Mouse (Mus musculus): ENCODE data around the gene Dut. TPM values are rescaled to one million over a fixed set of nuclear protein-coding genes. Genes with fewer than 3 reads are reported as not detected.

Gene Dut
- polyA plus RNA-seq, 1 experiment, result 15.1 TPM

DNA sequence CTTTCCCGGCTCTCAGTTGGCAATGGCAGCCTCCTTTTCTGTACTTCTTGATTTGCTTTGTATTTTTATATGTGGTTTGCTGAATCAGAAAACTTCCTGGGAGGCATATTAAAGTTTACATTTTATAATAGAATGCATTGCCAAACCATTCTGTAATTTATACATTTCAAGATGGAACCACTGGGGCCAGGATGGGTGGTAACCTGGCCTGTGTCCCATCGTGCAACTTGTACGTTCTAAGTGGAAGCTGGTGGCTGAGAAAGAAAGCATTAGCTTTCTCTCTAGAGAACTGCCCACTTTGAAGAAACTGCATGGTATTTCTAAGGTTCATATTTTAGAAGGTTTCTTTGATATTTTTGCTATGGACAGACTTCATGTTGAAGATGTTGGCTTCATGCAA lies 48.5 kb downstream of the Dut start:
- 70% methylated on average over 3 of the region's 3 CpGs for WGBS
- Histone ChIP-seq H3K4me3 (replicated peaks; ENCODE audit: extremely low read depth, low read depth, low read length) (no peak overlapping the region), H3K4me1 (ENCODE audit: control insufficient read depth, insufficient read depth, low read length) (no peaks in the 10 kb centered on the region)
- TF ChIP-seq POLR2A (IDR thresholded peaks at IDR 0.05; ENCODE audit: borderline replicate concordance, extremely low read depth, low read depth, low read length), result no peak
- TF ChIP-seq CTCF (IDR thresholded peaks at IDR 0.05; ENCODE audit: insufficient read depth, low read length), result no peak
- no peak for DNase-seq

DNA sequence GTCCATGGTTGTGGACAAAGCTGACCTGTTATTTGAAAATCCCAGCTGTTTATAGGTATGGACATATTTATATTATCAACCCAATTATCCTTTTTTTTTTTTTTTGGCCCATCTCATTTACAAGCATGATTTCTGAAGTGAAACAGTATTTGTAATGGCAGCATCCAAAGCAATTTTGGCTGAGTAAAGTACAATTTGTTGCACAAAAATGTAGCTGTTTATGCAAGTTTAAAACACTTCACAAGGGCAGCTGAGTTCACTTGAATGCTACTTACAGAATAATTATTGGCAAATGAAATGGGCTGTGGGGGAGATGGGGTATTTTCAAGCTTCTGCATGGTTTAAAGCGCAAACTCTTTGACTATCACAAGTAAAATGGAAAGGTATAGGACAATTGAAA lies 51.9 kb downstream of the Dut start:
- Histone ChIP-seq H3K4me3 (replicated peaks; ENCODE audit: extremely low read depth, low read depth, low read length) (no peak overlapping the region), H3K4me1 (ENCODE audit: control insufficient read depth, insufficient read depth, low read length) (no peaks in the 10 kb centered on the region)
- WGBS, result 76% methylated on average over 1 of the region's 1 CpGs
- no peak for TF ChIP-seq CTCF (IDR thresholded peaks at IDR 0.05; ENCODE audit: insufficient read depth, low read length)
- no peak for TF ChIP-seq POLR2A (IDR thresholded peaks at IDR 0.05; ENCODE audit: borderline replicate concordance, extremely low read depth, low read depth, low read length)
- DNase-seq, result no peak

DNA sequence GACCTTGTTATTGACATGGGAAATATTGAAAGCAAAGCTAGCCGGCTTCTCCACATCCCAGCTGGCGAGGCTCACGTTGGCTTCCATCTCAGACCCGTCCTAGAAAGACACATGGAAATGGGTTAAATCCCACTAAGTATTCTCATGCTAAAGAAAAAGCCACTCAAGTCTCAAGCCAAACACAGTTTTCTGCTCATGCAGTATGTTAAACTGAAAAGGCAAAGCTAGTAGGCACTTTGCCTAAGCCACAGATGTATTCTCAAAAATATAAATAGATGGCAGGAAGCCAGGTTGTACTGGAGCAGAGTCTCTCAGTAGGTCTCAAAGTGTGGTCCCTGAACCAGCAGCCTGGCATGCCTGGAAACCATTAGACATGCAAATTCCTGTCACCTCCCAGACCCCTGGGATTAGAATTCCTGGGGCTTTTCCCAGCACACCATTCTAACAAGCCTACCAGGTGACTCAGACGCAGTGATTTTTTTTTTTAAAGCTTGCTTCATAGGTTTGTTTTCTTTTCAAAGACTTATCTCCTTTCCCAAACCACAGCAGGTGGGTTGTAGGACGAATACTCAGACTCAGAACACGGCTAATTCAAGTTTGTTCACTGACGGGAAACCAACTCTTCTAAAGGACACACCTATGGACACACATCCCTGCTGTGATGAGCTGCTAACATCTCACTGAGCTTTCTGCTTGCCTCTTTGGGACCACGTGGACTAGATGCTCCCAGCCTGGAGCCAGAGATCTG lies 55.1 kb downstream of the Dut start:
- WGBS, result 68% methylated on average over 9 of the region's 9 CpGs
- no peaks in the 10 kb centered on the region; the same call in 1 of the 2 replicates for H3K4me1 ChIP-seq (ENCODE audit: control insufficient read depth, insufficient read depth, low read length)
- H3K4me3 ChIP-seq (replicated peaks; ENCODE audit: extremely low read depth, low read depth, low read length), result no peak overlapping the region
- no peak for DNase-seq
- TF ChIP-seq POLR2A (IDR thresholded peaks at IDR 0.05; ENCODE audit: borderline replicate concordance, extremely low read depth, low read depth, low read length), result no peak
- TF ChIP-seq CTCF (IDR thresholded peaks at IDR 0.05; ENCODE audit: insufficient read depth, low read length), result no peak

DNA sequence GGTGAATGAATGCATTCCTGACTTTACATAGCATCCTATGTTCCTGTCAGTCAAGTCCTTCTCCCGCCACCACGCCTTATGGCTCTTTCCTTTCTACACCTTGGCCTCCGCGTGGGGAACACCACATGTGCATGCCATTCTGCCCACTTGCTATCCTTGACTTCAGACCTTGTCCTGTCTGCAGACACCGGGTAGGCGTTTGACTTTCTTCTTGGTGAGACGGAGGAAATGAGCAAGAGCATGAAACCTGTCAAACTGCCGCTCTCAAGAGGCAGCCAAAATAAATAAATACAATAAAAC lies 55.6 kb downstream of the Dut start:
- no peak for DNase-seq
- H3K4me1 ChIP-seq (ENCODE audit: control insufficient read depth, insufficient read depth, low read length), result no peaks in the 10 kb centered on the region; the same call in 1 of the 2 replicates
- no peak overlapping the region for H3K4me3 ChIP-seq (replicated peaks; ENCODE audit: extremely low read depth, low read depth, low read length)
- no peak for TF ChIP-seq CTCF (IDR thresholded peaks at IDR 0.05; ENCODE audit: insufficient read depth, low read length)
- no peak for TF ChIP-seq POLR2A (IDR thresholded peaks at IDR 0.05; ENCODE audit: borderline replicate concordance, extremely low read depth, low read depth, low read length)
- 63% methylated on average over 8 of the region's 8 CpGs for WGBS

DNA sequence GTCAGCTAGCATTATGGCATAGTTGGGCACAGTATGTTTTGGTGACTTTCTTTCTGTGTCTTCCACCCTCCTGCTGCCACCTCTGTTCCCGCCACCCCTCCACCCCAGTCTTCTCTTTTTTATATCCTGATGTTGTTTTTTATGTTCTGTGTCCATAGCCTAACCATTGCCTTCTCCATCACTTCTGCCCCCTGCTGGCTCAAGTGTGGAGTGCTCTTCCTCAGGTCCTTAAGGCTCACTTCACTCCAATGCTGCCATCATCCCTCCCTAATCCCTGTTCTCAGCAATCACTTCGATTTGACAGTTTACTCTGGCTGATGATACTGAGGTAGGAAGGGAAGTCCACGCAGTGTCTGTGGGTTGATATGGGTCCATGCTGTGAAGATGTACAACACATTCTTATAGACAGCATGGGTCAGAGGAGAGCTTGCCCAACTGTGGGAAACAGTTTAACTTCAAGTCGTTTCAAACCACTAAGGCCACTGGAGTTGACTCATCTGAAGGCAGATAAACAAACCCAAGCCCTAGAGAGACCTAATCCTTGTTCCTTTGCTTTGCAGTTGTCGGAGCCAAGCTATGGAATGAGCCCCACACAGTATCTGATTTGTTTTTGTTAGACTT lies 56.9 kb downstream of the Dut start:
- DNase-seq, result no peak
- TF ChIP-seq POLR2A (IDR thresholded peaks at IDR 0.05; ENCODE audit: borderline replicate concordance, extremely low read depth, low read depth, low read length), result no peak
- TF ChIP-seq CTCF (IDR thresholded peaks at IDR 0.05; ENCODE audit: insufficient read depth, low read length), result peak; percentile 54
- WGBS, result 63% methylated on average over 5 of the region's 5 CpGs
- Histone ChIP-seq H3K4me1 (ENCODE audit: control insufficient read depth, insufficient read depth, low read length) (no peaks in the 10 kb centered on the region; the same call in 1 of the 2 replicates), H3K4me3 (replicated peaks; ENCODE audit: extremely low read depth, low read depth, low read length) (no peak overlapping the region)

DNA sequence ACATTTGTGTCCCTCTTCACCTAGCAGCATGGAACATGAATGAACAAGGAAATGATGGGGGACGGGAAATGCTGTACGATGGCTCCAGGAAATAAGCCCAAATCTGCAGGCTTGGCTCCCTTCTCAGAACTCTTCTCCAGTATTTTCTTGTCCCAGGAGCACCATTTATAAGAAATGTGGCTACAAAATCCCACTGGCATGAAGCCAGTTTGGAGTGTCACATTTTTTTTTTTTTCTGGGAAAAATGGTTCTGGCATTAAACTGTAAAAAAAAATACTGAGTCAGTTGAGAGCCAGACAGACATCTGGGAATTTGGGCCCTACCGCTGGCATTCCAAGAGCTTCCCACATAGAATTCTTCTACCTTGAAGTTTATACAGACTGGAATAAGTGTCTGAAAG lies 57.8 kb downstream of the Dut start:
- DNase-seq, result no peak
- TF ChIP-seq POLR2A (IDR thresholded peaks at IDR 0.05; ENCODE audit: borderline replicate concordance, extremely low read depth, low read depth, low read length) (no peak), CTCF (IDR thresholded peaks at IDR 0.05; ENCODE audit: insufficient read depth, low read length) (no peak)
- WGBS, result 63% methylated on average over 3 of the region's 3 CpGs
- no peak overlapping the region for H3K4me3 ChIP-seq (replicated peaks; ENCODE audit: extremely low read depth, low read depth, low read length)
- no peaks in the 10 kb centered on the region; the same call in 1 of the 2 replicates for H3K4me1 ChIP-seq (ENCODE audit: control insufficient read depth, insufficient read depth, low read length)

DNA sequence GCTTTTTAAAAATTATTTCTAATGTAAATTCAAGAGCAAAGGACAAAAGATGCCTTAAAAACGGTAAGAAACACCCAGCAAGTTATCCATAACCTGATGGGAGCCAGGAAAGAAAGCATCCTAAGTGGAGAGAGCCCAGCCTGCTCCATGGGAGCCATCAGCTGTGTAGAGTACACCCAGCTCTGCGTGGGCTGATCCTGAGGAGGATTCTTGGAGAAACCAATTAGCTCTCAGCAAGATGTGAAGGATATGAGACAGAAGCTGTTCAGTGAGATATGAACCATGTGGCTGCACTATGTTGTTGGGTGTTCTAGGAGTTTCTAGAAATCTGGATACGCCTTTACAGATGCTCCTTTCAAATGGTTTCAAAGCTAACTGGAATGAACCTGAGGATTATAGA lies 58.7 kb downstream of the Dut start:
- H3K4me1 ChIP-seq (ENCODE audit: control insufficient read depth, insufficient read depth, low read length), result no peaks in the 10 kb centered on the region; the same call in 1 of the 2 replicates
- DNase-seq, result no peak
- 81% methylated on average over 3 of the region's 3 CpGs for WGBS
- TF ChIP-seq CTCF (IDR thresholded peaks at IDR 0.05; ENCODE audit: insufficient read depth, low read length) (no peak), POLR2A (IDR thresholded peaks at IDR 0.05; ENCODE audit: borderline replicate concordance, extremely low read depth, low read depth, low read length) (no peak)
- no peak overlapping the region for H3K4me3 ChIP-seq (replicated peaks; ENCODE audit: extremely low read depth, low read depth, low read length)

Other genes starting within 250 kb of the Dut start
- gene Slc24a5, start 179.1 kb upstream of the Dut start, polyA plus RNA-seq (2012; rRNA removed), result 0.07 TPM in 1 of 2 replicates, not detected in the other
- 8.7 and 9.8 TPM in 2 replicates for gene Myef2, start 123.5 kb upstream of the Dut start, polyA plus RNA-seq (2012; rRNA removed)
- gene Ctxn2, start 110.5 kb upstream of the Dut start, polyA plus RNA-seq (2012; rRNA removed), result not detected in 2 replicates
- 0.05 TPM in 1 of 2 replicates, not detected in the other for gene Slc12a1, start 94.7 kb upstream of the Dut start, polyA plus RNA-seq (2012; rRNA removed)